16 mouse cellular contexts compared by ENCODE assay signal in genomic region chr10:99937921-99938618, GRCm38 (mm10).
"Had no signal": no experiment of that assay in that cellular context is flagged by ENCODE, and none has a peak within 500 bp of the region (broad histone marks: within the 10 kb centered on the region; RNA-seq: fewer than 3 reads in every experiment).

No protein-coding gene starts in this region.

- H3K9ac ChIP-seq: kidney, embryonic 15.5 days; limb, embryonic 12.5 days; limb, embryonic 15.5 days; liver, embryonic 13.5 days had no signal

- H3K27ac ChIP-seq: kidney, embryonic 15.5 days; limb, embryonic 12.5 days; limb, embryonic 15.5 days; liver, embryonic 13.5 days; stomach, postnatal 0 days had no signal

- H3K4me1 ChIP-seq: limb, embryonic 12.5 days; limb, embryonic 15.5 days; liver, embryonic 13.5 days had no signal

- H3K4me2 ChIP-seq: kidney, embryonic 15.5 days; limb, embryonic 12.5 days; limb, embryonic 15.5 days; liver, embryonic 13.5 days; midbrain, embryonic 11.5 days had no signal

- DNase-seq: kidney, adult 2 months; kidney, postnatal 10 days; kidney, postnatal 36 days; left cerebral cortex, postnatal 4 days; liver, embryonic 13.5 days; lung, adult 2 months; lung, postnatal 14 days; lung, postnatal 4 days; midbrain, embryonic 14.5 days; right cerebral cortex, postnatal 4 days; thymus, postnatal 25 days had no signal

- H3K4me3 ChIP-seq: kidney, embryonic 15.5 days; limb, embryonic 12.5 days; limb, embryonic 15.5 days; liver, embryonic 13.5 days had no signal

- H3K9me3 ChIP-seq: kidney, embryonic 15.5 days; limb, embryonic 12.5 days; limb, embryonic 15.5 days; liver, embryonic 13.5 days had no signal

- H3K27me3 ChIP-seq: kidney, embryonic 15.5 days; limb, embryonic 12.5 days; limb, embryonic 15.5 days; liver, embryonic 13.5 days had no signal

- H3K36me3 ChIP-seq: kidney, embryonic 15.5 days; limb, embryonic 12.5 days; limb, embryonic 15.5 days; liver, embryonic 13.5 days had no signal
